Mouse (Mus musculus) intestine, embryonic 16.5 days (tissue): ENCODE data around the gene Atg9a. TPM values are rescaled to one million over a fixed set of nuclear protein-coding genes. Genes with fewer than 3 reads are reported as not detected.

Experiments used
- ATAC-seq: fragments of 200-750 bp; cut with Nextera tagmentation; 2 replicates; pipeline ENCODE4 v1.8.0; 2017; ENCODE audit warnings: moderate TSS enrichment, moderate library complexity
- H3K27ac ChIP-seq: fragments of 300-500 bp; sonication (generic); 2 replicates; pipeline ENCODE4 v1.5.1; 2014; ENCODE audit warnings: mild to moderate bottlenecking, low read length
- H3K27me3 ChIP-seq: fragments of 300-500 bp; sonication (generic); replicated peaks from 2 replicates; pipeline ENCODE4 v1.6.1; 2014; ENCODE audit warnings: low read length, control low read depth, mixed read lengths; ENCODE audit not compliant: control insufficient read depth, insufficient read depth
- H3K36me3 ChIP-seq: fragments of 300-500 bp; sonication (generic); 2 replicates; pipeline ENCODE4 v1.6.1; 2014; ENCODE audit warnings: low read length, control low read depth; ENCODE audit not compliant: control insufficient read depth, insufficient read depth
- H3K4me1 ChIP-seq: fragments of 300-500 bp; sonication (generic); 2 replicates; pipeline ENCODE4 v1.6.1; 2014; ENCODE audit warnings: low read length, control low read depth, mixed read lengths; ENCODE audit not compliant: control insufficient read depth, insufficient read depth
- H3K4me2 ChIP-seq: fragments of 300-500 bp; sonication (generic); 2 replicates; pipeline ENCODE4 v1.6.1; 2014; ENCODE audit warnings: low read depth, low read length, control low read depth
- H3K4me3 ChIP-seq: fragments of 300-500 bp; sonication (generic); 2 replicates; pipeline ENCODE4 v1.5.1; 2014; ENCODE audit warnings: mild to moderate bottlenecking, low read length
- H3K9ac ChIP-seq: fragments of 300-500 bp; sonication (generic); 2 replicates; pipeline ENCODE4 v1.6.1; 2014; ENCODE audit warnings: low read depth, low read length
- H3K9me3 ChIP-seq: fragments of 300-500 bp; sonication (generic); 2 replicates; pipeline ENCODE4 v1.6.1; 2016; ENCODE audit warnings: low read length, control low read depth; ENCODE audit not compliant: control insufficient read depth
- WGBS: fragments of 180-500 bp; shearing (Covaris S2); extraction: QIAGEN DNeasy Blood & Tissue Kit; methylation state at CpG from one replicate; pipeline ENCODE4 v1.1.7; 2014; 5-methylcytosine and 5-hydroxymethylcytosine counted together
- polyA plus RNA-seq: library from polyadenylated mRNA; unstranded; fragments of >200 nt; fragmentation: Nextera tagmentation; extraction: Ambion mirVana; gene quantifications from 2 replicates; pipeline ENCODE4 v1.2.1, GENCODE M21; 2015

Atg9a gene
- polyA plus RNA-seq, 1 experiment from 2014 or later: 28.3 TPM

GRCm38 (mm10) chr1:75229158-75229557 lies 37.2 kb upstream of the Atg9a start:
- WGBS: 64% methylated on average over 4 of the region's 4 CpGs
- no peaks in the 10 kb centered on the region for H3K9me3 ChIP-seq
- H3K4me2 ChIP-seq: no peak overlapping the region
- ATAC-seq: no peak
- H3K4me1 ChIP-seq: no peaks in the 10 kb centered on the region
- no peak overlapping the region for H3K27ac ChIP-seq
- no peaks in the 10 kb centered on the region; the same call in 1 of the 2 replicates for H3K27me3 ChIP-seq
- H3K4me3 ChIP-seq: no peak overlapping the region
- H3K36me3 ChIP-seq: no peaks in the 10 kb centered on the region
- H3K9ac ChIP-seq: no peak overlapping the region

DNA sequence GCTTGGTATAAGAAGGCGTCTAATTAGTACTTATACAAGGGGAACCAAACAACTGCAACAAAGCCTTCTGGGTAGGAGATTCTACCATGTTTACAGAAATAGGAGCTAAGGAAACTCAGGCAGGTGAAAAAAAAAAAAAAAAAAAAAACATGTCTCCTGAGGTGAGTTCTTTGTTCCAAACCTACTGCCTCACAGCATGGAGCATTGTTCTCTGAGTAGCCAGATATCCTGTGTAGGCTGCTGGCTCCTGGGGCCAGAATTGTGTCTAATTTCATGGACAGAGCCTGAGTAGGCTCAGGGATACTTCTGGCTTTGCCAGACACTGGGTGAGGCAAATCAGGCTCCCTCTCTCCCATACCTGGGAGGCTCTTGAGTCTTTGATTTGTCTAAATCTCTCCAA lies 35.7 kb upstream of the Atg9a start:
- Histone ChIP-seq H3K4me2 (no peak overlapping the region), H3K36me3 (no peaks in the 10 kb centered on the region), H3K4me3 (no peak overlapping the region), H3K4me1 (no peaks in the 10 kb centered on the region), H3K27me3 (no peaks in the 10 kb centered on the region; the same call in 1 of the 2 replicates), H3K9ac (no peak overlapping the region), H3K27ac (no peak overlapping the region), H3K9me3 (no peaks in the 10 kb centered on the region)
- no peak for ATAC-seq
- WGBS: 74% methylated on average over 1 of the region's 1 CpGs

- H3K9me3 ChIP-seq: no peaks in the 10 kb centered on the region
- H3K27me3 ChIP-seq: no peaks in the 10 kb centered on the region
- no peak overlapping the region for H3K4me3 ChIP-seq
- no peak overlapping the region for H3K4me2 ChIP-seq
- no peak overlapping the region for H3K27ac ChIP-seq
- no peak overlapping the region for H3K9ac ChIP-seq
- 53% methylated on average over 2 of the region's 2 CpGs for WGBS
- H3K36me3 ChIP-seq: no peaks in the 10 kb centered on the region
- H3K4me1 ChIP-seq: no peaks in the 10 kb centered on the region
- ATAC-seq: no peak
Measured at GRCm38 (mm10) chr1:75226138-75226537, 34.1 kb upstream of the Atg9a start.

GRCm38 (mm10) chr1:75225473-75225872 lies 33.5 kb upstream of the Atg9a start:
- Histone ChIP-seq H3K9me3 (no peaks in the 10 kb centered on the region), H3K4me3 (no peak overlapping the region), H3K4me1 (no peaks in the 10 kb centered on the region), H3K27ac (no peak overlapping the region), H3K4me2 (no peak overlapping the region), H3K9ac (no peak overlapping the region), H3K27me3 (0 out of 2 replicates have a peak, but pooled peaks cover 5% of the 10 kb centered on the region), H3K36me3 (no peaks in the 10 kb centered on the region)
- no peak for ATAC-seq
- WGBS: 63% methylated on average over 3 of the region's 3 CpGs

DNA sequence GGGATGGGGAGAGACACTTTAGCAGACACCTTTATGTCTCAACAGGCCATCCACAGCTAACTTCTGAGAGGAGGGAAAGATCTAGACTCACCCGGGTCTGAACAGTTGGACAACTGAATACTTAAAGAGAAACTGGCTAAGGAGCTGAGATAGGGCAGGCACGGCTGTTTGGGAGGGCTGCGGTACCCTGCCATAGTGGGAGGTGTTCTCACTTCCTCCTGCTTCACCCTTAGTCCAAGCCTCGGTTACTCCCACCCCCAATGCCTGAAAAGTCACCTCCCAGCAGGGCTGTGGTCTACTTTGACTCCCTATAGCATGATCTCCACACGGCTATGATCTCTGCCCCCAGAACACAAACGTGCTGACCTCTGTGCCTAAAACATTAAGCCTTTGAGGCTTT lies 31.5 kb upstream of the Atg9a start:
- no peaks in the 10 kb centered on the region for H3K9me3 ChIP-seq
- H3K4me1 ChIP-seq: peaks cover 7% of the 10 kb centered on the region
- ATAC-seq: no peak
- no peak overlapping the region for H3K4me2 ChIP-seq
- no peak overlapping the region for H3K27ac ChIP-seq
- WGBS: 67% methylated on average over 6 of the region's 6 CpGs
- H3K4me3 ChIP-seq: no peak overlapping the region
- peaks cover 17% of the 10 kb centered on the region; the same call in 1 of the 2 replicates for H3K27me3 ChIP-seq
- no peaks in the 10 kb centered on the region for H3K36me3 ChIP-seq
- no peak overlapping the region for H3K9ac ChIP-seq

GRCm38 (mm10) chr1:75222926-75223325 lies 30.9 kb upstream of the Atg9a start:
- 80% methylated on average over 6 of the region's 6 CpGs for WGBS

DNA sequence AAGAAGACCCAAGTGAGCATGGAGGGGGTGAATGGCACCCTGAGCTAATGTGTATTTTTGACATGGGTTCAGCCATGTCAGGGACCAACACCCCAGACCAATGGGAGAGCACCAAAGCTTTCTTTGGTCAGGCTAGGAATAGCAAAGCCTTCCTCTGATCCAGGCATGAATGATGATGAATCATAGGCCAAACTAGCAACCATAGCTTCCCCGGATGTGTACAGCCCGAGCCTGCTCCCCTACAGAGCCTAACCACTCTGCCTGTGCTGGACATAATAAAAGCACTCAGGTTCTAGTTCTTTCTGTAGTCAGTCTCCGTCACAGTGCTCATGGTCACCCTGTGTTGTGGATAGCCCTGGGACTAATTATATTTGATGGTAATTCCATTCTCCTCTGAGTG lies 29.5 kb upstream of the Atg9a start:
- Histone ChIP-seq H3K9me3 (no peaks in the 10 kb centered on the region), H3K9ac (no peak overlapping the region), H3K27ac (no peak overlapping the region), H3K4me1 (peaks cover 16% of the 10 kb centered on the region), H3K4me2 (no peak overlapping the region), H3K36me3 (no peaks in the 10 kb centered on the region), H3K4me3 (no peak overlapping the region), H3K27me3 (peaks cover 21% of the 10 kb centered on the region; the same call in 1 of the 2 replicates)
- WGBS: 77% methylated on average over 3 of the region's 3 CpGs
- no peak for ATAC-seq

More at GRCm38 (mm10) chr1:75222926-75223325, 30.9 kb upstream of the Atg9a start:
- Histone ChIP-seq H3K27me3 (peaks cover 21% of the 10 kb centered on the region; the same call in 1 of the 2 replicates), H3K9ac (no peak overlapping the region), H3K4me1 (peaks cover 10% of the 10 kb centered on the region), H3K27ac (no peak overlapping the region), H3K4me2 (no peak overlapping the region), H3K4me3 (no peak overlapping the region), H3K36me3 (no peaks in the 10 kb centered on the region), H3K9me3 (no peaks in the 10 kb centered on the region)
- ATAC-seq: no peak

- Histone ChIP-seq H3K9me3 (no peaks in the 10 kb centered on the region), H3K9ac (peak within 1 kb of the TSS; percentile 75), H3K27ac (peak within 1 kb of the TSS; percentile 80), H3K4me2 (peak within 1 kb of the TSS; percentile 99), H3K4me1 (peaks cover 23% of the 10 kb centered on the region), H3K36me3 (0 out of 2 replicates have a peak, but pooled peaks cover 7% of the 10 kb centered on the region), H3K4me3 (peak within 1 kb of the TSS; percentile 64), H3K27me3 (peaks cover 21% of the 10 kb centered on the region; the same call in 1 of the 2 replicates)
- ATAC-seq: peak; percentile 52
- under 1% methylated on average over 34 of the region's 34 CpGs for WGBS
Measured at GRCm38 (mm10) chr1:75219531-75219930, 27.5 kb upstream of the Atg9a start, which contains the start of gene Tuba4a. Gene Tuba4a, minus strand, starts transcription at chr1:75219865.

GRCm38 (mm10) chr1:75219078-75219477 lies 27.1 kb upstream of the Atg9a start:
- H3K9me3 ChIP-seq: no peaks in the 10 kb centered on the region
- H3K4me2 ChIP-seq: peak overlapping the region; percentile 99
- H3K27me3 ChIP-seq: peaks cover 21% of the 10 kb centered on the region; the same call in 1 of the 2 replicates
- peak overlapping the region; percentile 64 for H3K4me3 ChIP-seq
- H3K9ac ChIP-seq: peak overlapping the region; percentile 75
- H3K4me1 ChIP-seq: peaks cover 26% of the 10 kb centered on the region
- ATAC-seq: peak; percentile 89
- under 1% methylated on average over 24 of the region's 24 CpGs for WGBS
- H3K36me3 ChIP-seq: 0 out of 2 replicates have a peak, but pooled peaks cover 8% of the 10 kb centered on the region
- H3K27ac ChIP-seq: peak overlapping the region; percentile 80
